Mouse (Mus musculus): ENCODE data around the gene Gm48551. TPM values are rescaled to one million over a fixed set of nuclear protein-coding genes. Genes with fewer than 3 reads are reported as not detected.

The Gm48551 gene
- polyA plus RNA-seq, 1 experiment, result 4.8 TPM

DNA sequence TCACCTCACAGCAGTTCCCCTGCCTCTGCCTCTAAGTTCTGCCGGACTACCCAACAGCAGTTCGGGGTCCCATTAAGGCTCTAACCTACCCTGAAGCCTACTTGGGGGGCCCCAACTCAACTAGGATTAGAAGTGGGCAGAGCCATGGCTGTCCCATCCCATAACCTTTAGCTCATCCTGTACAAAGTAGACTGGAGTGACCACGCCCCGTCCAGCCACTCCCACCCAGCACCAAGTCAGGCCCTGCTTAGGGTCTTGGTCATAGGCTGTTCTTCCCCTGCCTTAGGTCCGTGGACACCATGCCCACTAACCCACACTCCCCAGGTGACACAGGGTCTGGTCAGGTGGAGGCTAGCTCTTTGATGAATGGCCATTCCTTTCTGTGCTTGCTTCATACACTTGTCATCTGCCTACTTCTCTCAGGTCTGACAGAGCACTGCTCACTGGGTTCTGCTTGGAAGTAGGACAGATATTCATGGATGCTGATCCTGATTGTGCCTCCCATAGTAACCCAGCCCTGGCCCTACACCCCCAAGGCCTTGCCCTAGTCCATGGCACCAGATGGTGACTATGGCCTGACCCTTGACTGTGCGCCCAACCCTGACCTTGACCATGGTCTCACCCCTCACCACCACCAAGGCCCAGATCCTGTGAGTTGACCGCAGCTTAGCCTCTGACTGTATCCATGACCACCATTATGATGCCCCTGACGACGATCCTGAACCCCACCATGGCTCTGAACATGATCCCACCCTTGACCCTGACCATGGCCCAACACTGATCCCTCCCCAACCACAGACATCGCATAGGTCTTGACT is 35.1 kb downstream of the Gm48551 start:
- Histone ChIP-seq H3K4me1 (ENCODE audit: control insufficient read depth, insufficient read depth, insufficient read length, low read length) (peaks cover 37% of the 10 kb centered on the region), H3K4me3 (ENCODE audit: low read depth, low read length) (no peak overlapping the region), H3K27me3 (ENCODE audit: control insufficient read depth, insufficient read depth, low read length) (no peaks in the 10 kb centered on the region), H3K27ac (ENCODE audit: insufficient read depth, low read depth, low read length) (no peak overlapping the region), H3K36me3 (ENCODE audit: control insufficient read depth, insufficient read depth, low read length) (no peaks in the 10 kb centered on the region; the same call in 1 of the 2 replicates)
- TF ChIP-seq POLR2A (IDR thresholded peaks at IDR 0.05; ENCODE audit: low read depth, low read length) (no peak), CTCF (IDR thresholded peaks at IDR 0.05; ENCODE audit: extremely low read depth, insufficient read length, insufficient replicate concordance, low read depth, low read length) (no peak)
- 90% methylated on average over 10 of the region's 10 CpGs for WGBS

DNA sequence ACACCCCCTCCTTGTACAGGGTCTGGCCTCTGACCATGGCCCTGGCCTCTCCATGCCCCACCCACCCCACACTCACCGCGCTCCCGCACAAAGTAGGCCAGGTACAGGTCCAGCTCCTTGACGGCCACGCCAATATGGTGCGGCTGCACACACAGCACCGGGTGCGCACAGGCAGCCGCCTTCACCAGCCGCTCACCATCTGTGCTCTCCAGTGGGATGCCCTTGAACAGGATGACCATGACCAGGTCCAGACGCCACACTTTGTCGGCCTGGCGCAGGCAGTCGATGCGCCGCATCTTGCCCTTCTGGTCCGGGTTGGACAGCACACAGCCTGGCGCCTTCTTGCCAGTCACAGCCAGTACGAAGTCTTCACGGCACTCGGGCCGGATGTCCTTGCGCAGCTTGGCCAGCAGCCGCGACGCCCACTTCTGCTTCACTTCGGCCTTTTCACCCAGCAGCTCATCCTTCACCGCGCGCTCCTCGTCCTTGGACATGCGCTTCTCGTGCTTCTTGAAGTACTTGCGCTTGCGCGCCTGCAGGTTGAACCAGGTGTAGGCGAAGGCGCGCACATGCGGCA is 36.0 kb downstream of the Gm48551 start:
- peaks cover 33% of the 10 kb centered on the region for H3K4me1 ChIP-seq (ENCODE audit: control insufficient read depth, insufficient read depth, insufficient read length, low read length)

DNA sequence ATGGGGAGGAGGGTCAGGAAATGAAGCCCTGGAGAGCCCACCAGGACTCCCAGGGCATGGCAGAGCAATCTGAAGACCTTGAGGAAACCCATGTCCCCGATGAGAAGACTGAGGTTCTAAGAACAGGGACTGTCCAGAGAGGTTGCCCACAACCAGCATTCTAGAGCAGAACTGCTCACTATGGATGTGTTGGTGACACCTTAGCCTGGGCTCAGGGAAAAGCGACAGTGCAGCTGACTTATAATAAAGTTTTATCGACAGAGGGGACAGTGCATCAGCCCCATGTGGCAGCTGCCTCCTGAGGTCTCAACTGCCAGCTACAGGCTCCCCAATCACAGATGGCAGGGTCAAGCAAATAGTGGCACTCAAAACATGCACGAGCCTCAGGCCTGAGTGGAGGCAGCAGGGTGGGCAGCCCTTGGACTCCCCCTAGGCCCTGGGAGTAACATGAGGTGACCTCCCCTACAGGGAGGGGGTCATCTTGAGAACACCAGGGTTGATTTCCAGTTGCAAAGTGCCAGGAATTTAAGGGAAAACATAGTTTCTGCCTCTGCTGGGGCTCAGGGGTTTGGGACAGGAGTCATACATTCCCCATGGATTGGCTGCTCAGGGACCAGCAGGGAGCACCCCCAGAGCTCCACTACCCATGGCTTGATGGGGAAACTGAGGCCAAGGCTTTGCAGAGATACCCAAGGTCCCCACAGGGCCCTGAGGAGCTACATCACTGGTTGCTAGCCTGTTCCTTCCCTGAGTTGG is 37.0 kb downstream of the Gm48551 start:
- H3K36me3 ChIP-seq (ENCODE audit: control insufficient read depth, insufficient read depth, low read length), result no peaks in the 10 kb centered on the region; the same call in 1 of the 2 replicates
- no peak overlapping the region for H3K27ac ChIP-seq (ENCODE audit: insufficient read depth, low read depth, low read length)
- H3K27me3 ChIP-seq (ENCODE audit: control insufficient read depth, insufficient read depth, low read length), result no peaks in the 10 kb centered on the region
- H3K4me1 ChIP-seq (ENCODE audit: control insufficient read depth, insufficient read depth, insufficient read length, low read length), result peaks cover 35% of the 10 kb centered on the region
- H3K4me3 ChIP-seq (ENCODE audit: low read depth, low read length), result no peak overlapping the region
- no peak for TF ChIP-seq POLR2A (IDR thresholded peaks at IDR 0.05; ENCODE audit: low read depth, low read length)
- TF ChIP-seq CTCF (IDR thresholded peaks at IDR 0.05; ENCODE audit: extremely low read depth, insufficient read length, insufficient replicate concordance, low read depth, low read length), result no peak
- 81% methylated on average over 4 of the region's 4 CpGs for WGBS

More for the DNA sequence above, 36.0 kb downstream of the Gm48551 start:
- no peak overlapping the region for H3K4me3 ChIP-seq (ENCODE audit: low read depth, low read length)
- no peaks in the 10 kb centered on the region for H3K27me3 ChIP-seq (ENCODE audit: control insufficient read depth, insufficient read depth, low read length)
- TF ChIP-seq POLR2A (IDR thresholded peaks at IDR 0.05; ENCODE audit: low read depth, low read length) (no peak), CTCF (IDR thresholded peaks at IDR 0.05; ENCODE audit: extremely low read depth, insufficient read length, insufficient replicate concordance, low read depth, low read length) (no peak)
- no peak overlapping the region for H3K27ac ChIP-seq (ENCODE audit: insufficient read depth, low read depth, low read length)
- no peaks in the 10 kb centered on the region; the same call in 1 of the 2 replicates for H3K36me3 ChIP-seq (ENCODE audit: control insufficient read depth, insufficient read depth, low read length)
- WGBS, result 92% methylated on average over 40 of the region's 40 CpGs

DNA sequence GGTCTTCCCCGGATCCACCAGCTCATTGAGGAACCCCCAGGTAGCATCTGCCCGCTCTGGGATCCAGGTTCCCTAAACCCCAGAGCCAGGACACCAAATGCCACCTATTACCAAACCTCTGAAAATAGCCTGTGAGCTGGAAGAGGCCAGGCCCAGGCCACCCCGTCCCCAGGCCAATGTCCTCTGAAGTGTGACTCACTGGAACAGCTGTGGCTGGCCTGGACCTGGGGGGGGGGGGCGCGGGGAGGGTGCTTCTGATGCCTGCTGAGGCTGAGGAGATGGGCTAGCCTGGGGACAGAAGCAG is 37.5 kb downstream of the Gm48551 start:
- 71% methylated on average over 5 of the region's 5 CpGs for WGBS
- Histone ChIP-seq H3K36me3 (ENCODE audit: control insufficient read depth, insufficient read depth, low read length) (no peaks in the 10 kb centered on the region; the same call in 1 of the 2 replicates), H3K4me3 (ENCODE audit: low read depth, low read length) (no peak overlapping the region), H3K27me3 (ENCODE audit: control insufficient read depth, insufficient read depth, low read length) (no peaks in the 10 kb centered on the region), H3K27ac (ENCODE audit: insufficient read depth, low read depth, low read length) (no peak overlapping the region), H3K4me1 (ENCODE audit: control insufficient read depth, insufficient read depth, insufficient read length, low read length) (peaks cover 30% of the 10 kb centered on the region)
- TF ChIP-seq POLR2A (IDR thresholded peaks at IDR 0.05; ENCODE audit: low read depth, low read length), result no peak
- no peak for TF ChIP-seq CTCF (IDR thresholded peaks at IDR 0.05; ENCODE audit: extremely low read depth, insufficient read length, insufficient replicate concordance, low read depth, low read length)

DNA sequence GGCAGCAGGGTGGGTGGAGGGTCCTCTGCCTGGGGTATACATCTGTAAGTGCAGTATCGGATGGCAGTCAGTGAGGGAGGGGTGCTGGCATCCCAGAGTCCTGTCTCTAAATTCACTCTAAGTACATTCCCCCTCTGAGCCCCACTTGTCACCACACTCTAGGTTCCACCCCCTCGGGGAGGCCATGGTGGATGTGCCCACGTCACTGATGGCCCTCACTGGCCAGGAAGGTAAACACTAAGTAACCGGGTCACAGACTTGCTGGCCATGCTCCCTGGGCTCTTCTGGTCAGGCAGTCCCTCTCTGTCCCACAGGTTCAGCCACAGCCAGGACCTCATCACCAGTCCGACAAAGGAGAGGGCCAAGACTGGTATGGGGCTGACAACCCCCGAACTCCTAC is 37.9 kb downstream of the Gm48551 start:
- Histone ChIP-seq H3K4me3 (ENCODE audit: low read depth, low read length) (no peak overlapping the region), H3K27me3 (ENCODE audit: control insufficient read depth, insufficient read depth, low read length) (no peaks in the 10 kb centered on the region), H3K4me1 (ENCODE audit: control insufficient read depth, insufficient read depth, insufficient read length, low read length) (peaks cover 27% of the 10 kb centered on the region), H3K36me3 (ENCODE audit: control insufficient read depth, insufficient read depth, low read length) (no peaks in the 10 kb centered on the region; the same call in 1 of the 2 replicates), H3K27ac (ENCODE audit: insufficient read depth, low read depth, low read length) (no peak overlapping the region)
- no peak for TF ChIP-seq POLR2A (IDR thresholded peaks at IDR 0.05; ENCODE audit: low read depth, low read length)
- TF ChIP-seq CTCF (IDR thresholded peaks at IDR 0.05; ENCODE audit: extremely low read depth, insufficient read length, insufficient replicate concordance, low read depth, low read length), result no peak
- WGBS, result 75% methylated on average over 6 of the region's 6 CpGs

- Histone ChIP-seq H3K4me3 (ENCODE audit: low read depth, low read length) (no peak overlapping the region), H3K36me3 (ENCODE audit: control insufficient read depth, insufficient read depth, low read length) (no peaks in the 10 kb centered on the region; the same call in 1 of the 2 replicates), H3K4me1 (ENCODE audit: control insufficient read depth, insufficient read depth, insufficient read length, low read length) (peaks cover 24% of the 10 kb centered on the region), H3K27ac (ENCODE audit: insufficient read depth, low read depth, low read length) (no peak overlapping the region), H3K27me3 (ENCODE audit: control insufficient read depth, insufficient read depth, low read length) (no peaks in the 10 kb centered on the region)
- 87% methylated on average over 3 of the region's 3 CpGs for WGBS
- no peak for TF ChIP-seq CTCF (IDR thresholded peaks at IDR 0.05; ENCODE audit: extremely low read depth, insufficient read length, insufficient replicate concordance, low read depth, low read length)
- TF ChIP-seq POLR2A (IDR thresholded peaks at IDR 0.05; ENCODE audit: low read depth, low read length), result no peak
These were observed 38.5 kb downstream of the Gm48551 start for GRCm38 (mm10) chr10:81422661-81423217.

All from small intestine, adult 2 months (tissue).